Mouse (Mus musculus): Measurements from ENCODE around the gene Gpr152. TPM values are rescaled to one million over a fixed set of nuclear protein-coding genes. Genes with fewer than 3 reads are reported as not detected.

The Gpr152 gene
- polyA plus RNA-seq, 1 experiment from 2014 or later, result not detected

DNA sequence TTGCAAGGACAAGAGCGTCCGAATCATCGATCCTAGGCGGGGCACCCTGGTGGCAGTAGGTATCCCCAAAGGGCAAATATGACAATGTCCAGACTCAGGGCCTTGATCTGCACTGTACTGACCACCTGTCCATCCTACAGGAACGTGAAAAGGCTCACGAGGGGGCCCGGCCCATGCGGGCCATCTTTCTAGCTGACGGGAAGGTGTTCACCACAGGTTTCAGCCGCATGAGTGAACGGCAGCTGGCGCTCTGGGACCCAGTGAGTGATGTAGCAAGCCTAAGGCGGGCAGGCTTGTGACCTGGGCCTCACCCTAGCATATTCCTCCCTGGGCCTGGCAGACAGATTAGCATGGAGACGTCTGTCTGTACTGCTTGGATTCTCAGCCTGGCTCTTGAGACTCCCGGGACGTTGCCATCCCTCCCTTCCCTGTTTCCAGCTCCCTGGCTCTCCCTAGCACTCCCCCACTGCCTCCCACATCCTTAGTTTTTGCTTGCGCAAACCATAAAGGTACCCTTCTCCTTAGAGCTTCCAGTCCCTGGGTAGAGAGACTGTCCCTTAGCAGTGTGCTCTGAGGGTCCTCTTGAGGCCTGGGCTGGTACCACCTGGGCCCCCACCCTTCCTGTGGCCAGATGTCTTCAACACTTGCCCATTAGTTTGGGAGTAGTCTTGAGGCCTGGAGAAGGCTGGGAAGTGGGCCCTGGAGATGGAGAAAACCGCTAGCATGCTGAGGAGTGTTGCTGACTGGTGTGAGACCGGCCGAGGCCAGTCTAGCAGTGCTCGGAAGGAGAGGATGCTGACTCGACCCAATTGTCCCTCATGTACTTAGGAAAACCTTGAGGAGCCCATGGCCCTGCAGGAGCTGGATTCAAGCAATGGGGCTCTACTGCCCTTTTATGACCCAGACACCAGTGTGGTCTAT lies 11.2 kb downstream of the Gpr152 start:
- Histone ChIP-seq H3K36me3 (ENCODE audit: insufficient read depth) (peaks cover 27% of the 10 kb centered on the region), H3K4me3 (ENCODE audit: low read depth, low read length) (no peak overlapping the region), H3K27ac (ENCODE audit: low read depth) (no peak overlapping the region), H3K4me1 (ENCODE audit: insufficient read depth) (peaks cover 5% of the 10 kb centered on the region), H3K9ac (no peak overlapping the region), H3K27me3 (ENCODE audit: insufficient read depth, low read length) (no peaks in the 10 kb centered on the region), H3K9me3 (ENCODE audit: low read depth, low read length) (no peaks in the 10 kb centered on the region), H3K4me2 (no peak overlapping the region)
- ATAC-seq (ENCODE audit: insufficient read depth) (no peak), DNase-seq (no peak)
- WGBS, result 85% methylated on average over 22 of the region's 22 CpGs
- TF ChIP-seq CTCF (IDR thresholded peaks at IDR 0.05; ENCODE audit: low read depth), result no peak

DNA sequence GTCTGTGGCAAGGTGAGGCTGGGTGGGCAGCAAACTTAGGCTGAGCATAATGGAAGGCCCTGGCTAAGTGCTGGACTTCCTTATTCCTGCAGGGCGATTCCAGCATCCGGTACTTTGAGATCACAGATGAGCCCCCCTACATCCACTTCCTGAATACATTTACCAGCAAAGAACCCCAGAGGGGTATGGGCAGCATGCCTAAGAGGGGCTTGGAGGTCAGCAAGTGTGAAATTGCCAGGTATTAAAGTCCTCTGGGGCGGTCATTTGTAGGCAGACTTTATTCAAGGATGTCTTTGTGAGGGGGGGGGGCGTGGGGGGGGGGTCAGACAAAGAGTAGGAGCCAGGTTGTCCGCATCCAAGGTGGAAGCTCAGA lies 11.9 kb downstream of the Gpr152 start:
- Histone ChIP-seq H3K27ac (ENCODE audit: low read depth) (no peak overlapping the region), H3K36me3 (ENCODE audit: insufficient read depth) (peaks cover 27% of the 10 kb centered on the region), H3K9ac (no peak overlapping the region), H3K4me2 (no peak overlapping the region), H3K4me3 (ENCODE audit: low read depth, low read length) (no peak overlapping the region), H3K27me3 (ENCODE audit: insufficient read depth, low read length) (no peaks in the 10 kb centered on the region), H3K4me1 (ENCODE audit: insufficient read depth) (peaks cover 5% of the 10 kb centered on the region), H3K9me3 (ENCODE audit: low read depth, low read length) (no peaks in the 10 kb centered on the region)
- WGBS, result 71% methylated on average over 5 of the region's 5 CpGs
- TF ChIP-seq CTCF (IDR thresholded peaks at IDR 0.05; ENCODE audit: low read depth), result no peak
- ATAC-seq (ENCODE audit: insufficient read depth) (no peak), DNase-seq (no peak)

DNA sequence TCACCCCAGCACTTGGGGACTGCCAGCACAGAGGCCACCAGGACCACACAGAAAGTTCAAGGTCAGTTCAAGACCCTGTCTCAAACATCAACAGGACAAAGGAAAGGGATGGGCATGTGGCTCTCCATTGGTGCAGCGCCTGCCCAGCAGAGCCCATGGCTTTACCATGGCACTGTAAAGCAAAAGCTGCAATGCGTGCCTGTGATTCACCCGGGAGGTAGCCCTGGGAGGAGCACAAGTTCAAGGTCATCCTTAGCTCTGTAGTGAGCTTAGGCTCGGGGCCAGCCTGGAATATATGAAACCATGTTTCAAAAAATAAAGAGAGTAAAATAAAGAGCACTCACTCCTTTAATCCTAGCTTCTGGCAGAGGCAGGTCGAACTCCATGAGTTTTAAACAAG lies 12.3 kb downstream of the Gpr152 start:
- Histone ChIP-seq H3K4me3 (ENCODE audit: low read depth, low read length) (no peak overlapping the region), H3K27me3 (ENCODE audit: insufficient read depth, low read length) (no peaks in the 10 kb centered on the region), H3K4me2 (no peak overlapping the region), H3K36me3 (ENCODE audit: insufficient read depth) (peaks cover 27% of the 10 kb centered on the region), H3K27ac (ENCODE audit: low read depth) (no peak overlapping the region), H3K4me1 (ENCODE audit: insufficient read depth) (peaks cover 5% of the 10 kb centered on the region), H3K9ac (no peak overlapping the region), H3K9me3 (ENCODE audit: low read depth, low read length) (no peaks in the 10 kb centered on the region)
- no peak for DNase-seq
- ATAC-seq (ENCODE audit: insufficient read depth), result no peak
- WGBS, result 90% methylated on average over 5 of the region's 5 CpGs
- no peak for TF ChIP-seq CTCF (IDR thresholded peaks at IDR 0.05; ENCODE audit: low read depth)

DNA sequence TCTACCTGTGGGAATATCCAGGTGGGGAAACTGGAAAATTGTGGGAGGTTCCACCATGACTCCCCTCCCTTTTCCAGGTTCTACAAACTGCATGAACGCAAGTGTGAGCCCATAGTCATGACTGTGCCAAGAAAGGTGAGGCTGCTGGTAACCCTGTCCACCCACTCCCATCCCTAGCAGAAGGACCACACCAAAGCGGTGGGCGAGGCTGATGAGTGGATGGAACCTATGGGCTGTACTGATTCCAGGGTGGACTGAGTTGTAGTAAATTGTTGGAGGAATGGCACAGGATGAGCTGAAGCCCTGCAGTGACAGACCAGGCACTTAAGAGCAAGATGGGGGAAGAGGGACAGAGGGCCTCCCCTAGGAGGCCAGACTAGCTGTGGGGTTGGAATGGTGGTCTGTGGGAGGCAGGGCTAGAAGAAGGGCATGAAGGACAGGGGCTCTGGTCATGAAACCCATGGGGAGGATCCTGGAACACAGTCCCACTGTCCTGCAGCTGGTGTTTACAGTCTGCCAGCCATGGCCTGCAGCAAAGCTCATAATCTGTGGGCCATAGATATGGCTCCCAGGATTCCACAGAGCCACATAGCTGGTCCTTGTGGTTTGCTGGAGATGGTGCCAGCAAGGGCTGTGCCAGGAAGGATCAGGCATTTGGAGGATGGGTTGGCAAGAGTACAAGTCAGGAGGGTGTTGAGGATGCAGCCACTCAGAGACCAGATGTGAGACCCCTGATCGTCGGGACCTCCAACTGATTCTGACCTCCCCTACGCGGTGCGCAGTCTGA lies 13.1 kb downstream of the Gpr152 start:
- peaks cover 33% of the 10 kb centered on the region for H3K36me3 ChIP-seq (ENCODE audit: insufficient read depth)

DNA sequence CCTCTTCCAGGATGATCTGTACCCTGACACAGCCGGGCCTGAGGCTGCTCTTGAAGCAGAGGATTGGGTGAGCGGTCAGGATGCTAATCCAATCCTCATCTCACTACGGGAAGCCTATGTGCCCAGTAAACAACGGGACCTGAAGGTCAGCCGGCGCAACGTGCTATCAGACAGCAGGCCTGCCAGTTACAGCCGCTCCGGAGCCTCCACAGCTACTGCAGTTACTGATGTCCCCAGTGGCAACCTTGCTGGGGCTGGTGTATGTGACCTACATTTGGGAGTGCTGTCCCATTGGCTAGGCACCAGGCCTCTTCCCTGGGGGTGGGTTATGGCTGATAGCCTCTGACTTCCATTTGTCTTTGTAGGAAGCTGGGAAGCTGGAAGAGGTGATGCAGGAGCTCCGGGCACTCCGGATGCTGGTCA lies 13.7 kb downstream of the Gpr152 start, which contains the start of gene Ptprcap:
Ptprcap (plus strand) TSS at position 373 of the 423 bp plus-strand sequence.
- H3K36me3 ChIP-seq (ENCODE audit: insufficient read depth), result peaks cover 39% of the 10 kb centered on the region
- no peak within 1 kb of the TSS for H3K27ac ChIP-seq (ENCODE audit: low read depth)
- H3K4me2 ChIP-seq, result no peak within 1 kb of the TSS
- WGBS, result 50% methylated on average over 11 of the region's 11 CpGs
- H3K9me3 ChIP-seq (ENCODE audit: low read depth, low read length), result no peaks in the 10 kb centered on the region
- no peak for TF ChIP-seq CTCF (IDR thresholded peaks at IDR 0.05; ENCODE audit: low read depth)
- H3K4me3 ChIP-seq (ENCODE audit: low read depth, low read length), result no peak within 1 kb of the TSS
- H3K27me3 ChIP-seq (ENCODE audit: insufficient read depth, low read length), result no peaks in the 10 kb centered on the region
- no peak for DNase-seq
- no peak within 1 kb of the TSS for H3K9ac ChIP-seq
- no peak for ATAC-seq (ENCODE audit: insufficient read depth)
- peaks cover 5% of the 10 kb centered on the region for H3K4me1 ChIP-seq (ENCODE audit: insufficient read depth)

More for the DNA sequence above, 13.1 kb downstream of the Gpr152 start:
- no peak for TF ChIP-seq CTCF (IDR thresholded peaks at IDR 0.05; ENCODE audit: low read depth)
- no peaks in the 10 kb centered on the region for H3K9me3 ChIP-seq (ENCODE audit: low read depth, low read length)
- no peak overlapping the region for H3K27ac ChIP-seq (ENCODE audit: low read depth)
- no peak for DNase-seq
- no peak overlapping the region for H3K4me3 ChIP-seq (ENCODE audit: low read depth, low read length)
- H3K4me1 ChIP-seq (ENCODE audit: insufficient read depth), result peaks cover 5% of the 10 kb centered on the region
- ATAC-seq (ENCODE audit: insufficient read depth), result no peak
- 79% methylated on average over 8 of the region's 8 CpGs for WGBS
- H3K4me2 ChIP-seq, result no peak overlapping the region
- no peaks in the 10 kb centered on the region for H3K27me3 ChIP-seq (ENCODE audit: insufficient read depth, low read length)
- no peak overlapping the region for H3K9ac ChIP-seq

DNA sequence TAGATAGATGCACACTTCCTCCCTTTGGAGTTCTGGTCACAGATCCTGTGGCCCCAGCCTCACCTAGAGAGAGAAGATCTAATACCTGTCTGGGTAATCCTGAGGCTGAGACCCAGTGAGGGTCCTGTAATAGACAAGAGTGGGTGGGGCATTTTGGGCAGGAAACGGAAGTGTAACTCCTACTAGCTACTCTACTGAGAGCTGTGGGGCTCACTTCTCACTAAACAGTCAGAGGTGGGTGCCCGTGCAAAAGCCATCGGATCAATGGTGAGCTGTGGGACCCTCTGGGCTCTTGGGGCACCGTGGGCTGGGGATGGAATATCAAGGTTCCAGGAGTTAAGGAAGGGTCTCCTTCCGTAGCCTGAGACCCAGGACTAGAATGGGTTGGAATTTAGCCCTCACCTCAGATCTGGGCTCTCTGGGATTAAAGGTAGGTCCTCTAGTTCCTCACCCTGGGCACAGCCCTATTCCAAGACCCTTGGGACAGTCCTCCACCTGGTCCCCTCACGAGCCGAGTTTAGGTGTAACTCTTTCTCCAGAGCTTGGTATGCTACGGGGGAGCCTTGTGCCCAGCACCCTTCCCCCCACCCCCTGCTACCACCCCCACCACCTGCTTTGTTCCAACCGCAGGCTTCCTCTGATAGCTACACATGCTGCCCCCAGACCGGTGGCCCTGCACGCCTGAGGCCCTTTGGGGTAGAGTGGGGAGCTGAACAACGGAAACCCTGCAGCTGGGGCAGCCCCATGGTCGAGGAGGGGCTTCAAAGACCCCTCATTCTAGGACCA lies 15.0 kb downstream of the Gpr152 start:
- H3K36me3 ChIP-seq (ENCODE audit: insufficient read depth), result peaks cover 53% of the 10 kb centered on the region

More for the DNA sequence above, 15.0 kb downstream of the Gpr152 start:
- H3K4me1 ChIP-seq (ENCODE audit: insufficient read depth), result no peaks in the 10 kb centered on the region
- ATAC-seq (ENCODE audit: insufficient read depth) (no peak), DNase-seq (no peak)
- 69% methylated on average over 13 of the region's 13 CpGs for WGBS
- no peak overlapping the region for H3K9ac ChIP-seq
- no peaks in the 10 kb centered on the region for H3K9me3 ChIP-seq (ENCODE audit: low read depth, low read length)
- H3K27ac ChIP-seq (ENCODE audit: low read depth), result no peak overlapping the region
- H3K4me2 ChIP-seq, result no peak overlapping the region
- TF ChIP-seq CTCF (IDR thresholded peaks at IDR 0.05; ENCODE audit: low read depth), result no peak
- H3K4me3 ChIP-seq (ENCODE audit: low read depth, low read length), result no peak overlapping the region
- H3K27me3 ChIP-seq (ENCODE audit: insufficient read depth, low read length), result no peaks in the 10 kb centered on the region

Data from lung, embryonic 14.5 days (tissue).